19 mouse cellular contexts compared by ENCODE assay signal in the genomic region with DNA sequence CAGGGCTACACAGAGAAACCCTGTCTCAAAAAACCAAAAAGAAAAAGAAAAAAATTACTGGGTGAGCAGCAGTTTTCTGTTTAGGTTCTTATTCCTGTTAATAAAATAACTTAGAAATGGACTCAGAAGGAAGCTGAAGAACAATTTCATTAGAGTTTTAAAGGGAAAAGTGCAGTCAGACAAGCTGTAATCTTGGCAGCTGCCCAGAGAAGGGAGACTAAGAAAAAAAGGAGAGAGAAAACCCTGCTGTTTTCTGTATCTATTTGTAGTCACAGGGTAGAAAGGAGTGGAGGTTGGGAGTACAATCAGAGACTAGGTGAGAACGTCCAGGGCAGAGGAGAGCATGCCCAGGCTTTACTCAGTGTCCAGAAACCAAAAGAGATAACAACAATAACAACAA. TPM values are rescaled to one million over a fixed set of nuclear protein-coding genes. Genes with fewer than 3 reads are reported as not detected.
DNase-seq lines count a peak whose midpoint lies in the region; ATAC-seq and TF ChIP-seq lines count a peak whose summit lies in the region.
"Had no signal": no experiment of that assay in that cellular context is flagged by ENCODE, and none has a peak within 500 bp of the region (broad histone marks: within the 10 kb centered on the region; RNA-seq: fewer than 3 reads in every experiment).

No protein-coding gene starts in this region.

- H3K27me3 ChIP-seq in heart, adult 2 months (ENCODE audit: control insufficient read depth, insufficient read depth, low read length) = no peaks in the 10 kb centered on the region
- H3K27me3 ChIP-seq in lung, embryonic 15.5 days = no peaks in the 10 kb centered on the region
- H3K27me3 ChIP-seq: CH12.LX; embryonic facial prominence, embryonic 13.5 days; forebrain, embryonic 13.5 days; hindbrain, embryonic 13.5 days had no signal

- H3K4me3 ChIP-seq in heart, adult 2 months = no peak overlapping the region
- H3K4me3 ChIP-seq in lung, embryonic 15.5 days = no peak overlapping the region
- no peak overlapping the region for H3K4me3 ChIP-seq in brown adipose tissue, adult 24 weeks (ENCODE audit: insufficient read depth, low read depth, low read length)
- H3K4me3 ChIP-seq: embryonic facial prominence, embryonic 13.5 days; forebrain, embryonic 13.5 days; heart, embryonic 10.5 days; hindbrain, embryonic 13.5 days had no signal

- peak overlapping the region; percentile 58 for H3K27ac ChIP-seq in heart, adult 2 months
- peak overlapping the region; percentile 42 for H3K27ac ChIP-seq in lung, embryonic 15.5 days
- H3K27ac ChIP-seq in brown adipose tissue, adult 24 weeks (replicated peaks; ENCODE audit: low read depth, low read length) = peak overlapping the region; percentile 8
- H3K27ac ChIP-seq: forebrain, embryonic 13.5 days; heart, embryonic 10.5 days; hindbrain, embryonic 13.5 days; hindbrain, postnatal 0 days had no signal

- no peak overlapping the region for H3K9ac ChIP-seq in heart, adult 2 months (ENCODE audit: low read depth, low read length)
- H3K9ac ChIP-seq in lung, embryonic 15.5 days = no peak overlapping the region
- H3K9ac ChIP-seq: embryonic facial prominence, embryonic 13.5 days; forebrain, embryonic 13.5 days; forebrain, postnatal 0 days; hindbrain, embryonic 13.5 days had no signal

- no peak for TF ChIP-seq CTCF in heart, adult 2 months (IDR thresholded peaks at IDR 0.05)

- no peak for TF ChIP-seq POLR2A in heart, adult 2 months (IDR thresholded peaks at IDR 0.05; ENCODE audit: insufficient read depth, low read depth, low read length)

- H3K9me3 ChIP-seq in lung, embryonic 15.5 days = no peaks in the 10 kb centered on the region
- H3K9me3 ChIP-seq: embryonic facial prominence, embryonic 13.5 days; forebrain, embryonic 13.5 days; heart, embryonic 10.5 days; hindbrain, embryonic 13.5 days had no signal

- no peak for DNase-seq in heart, adult 2 months
- no peak for DNase-seq in heart, postnatal 25 days (ENCODE audit: low spot score)
- no peak for DNase-seq in lung, postnatal 4 days
- peak; percentile 38 for DNase-seq in 3T3-L1 (ENCODE audit: low read depth, low spot score)
- DNase-seq in embryo, embryonic 11 days = no peak
- DNase-seq: cerebellum, adult 11-12 months; cerebellum, adult 9-10 months; cerebellum, postnatal 25 days; forebrain, postnatal 0 days; gastrocnemius, postnatal 36 days; heart, postnatal 10 days had no signal

- TF ChIP-seq EP300 in heart, adult 2 months (IDR thresholded peaks at IDR 0.05; ENCODE audit: insufficient read depth, low read depth, low read length) = no peak

- intact Hi-C loops in heart, adult 2 months (cut with DNase I) = loop anchor here (2.0 kb wide), 1 partner anchor 16 kb away; no protein-coding TSS in a partner anchor
- intact Hi-C loops in heart, postnatal 25 days (cut with DNase I) = no loop called here

- H3K4me1 ChIP-seq in heart, adult 2 months (ENCODE audit: control insufficient read depth, insufficient read depth, low read length) = peaks cover 12% of the 10 kb centered on the region
- H3K4me1 ChIP-seq in lung, embryonic 15.5 days = peaks cover 16% of the 10 kb centered on the region
- peaks cover 17% of the 10 kb centered on the region for H3K4me1 ChIP-seq in brown adipose tissue, adult 24 weeks (ENCODE audit: control insufficient read depth, insufficient read depth, insufficient read length, low read length)

- no peak for ATAC-seq in lung, embryonic 15.5 days (ENCODE audit: borderline replicate concordance, extremely low read depth, low FRiP score, low TSS enrichment)
- ATAC-seq: forebrain, embryonic 13.5 days; forebrain, postnatal 0 days; hindbrain, postnatal 0 days had no signal

- peaks cover 8% of the 10 kb centered on the region for H3K36me3 ChIP-seq in heart, adult 2 months (ENCODE audit: control insufficient read depth, insufficient read depth, low read length)
- no peaks in the 10 kb centered on the region for H3K36me3 ChIP-seq in lung, embryonic 15.5 days
- H3K36me3 ChIP-seq: embryonic facial prominence, embryonic 13.5 days; heart, embryonic 10.5 days; hindbrain, embryonic 13.5 days had no signal

- WGBS in heart, adult 2 months = 43% methylated on average over 1 of the region's 1 CpGs
- WGBS in lung, embryonic 15.5 days = 62% methylated on average over 1 of the region's 1 CpGs

- H3K4me2 ChIP-seq in lung, embryonic 15.5 days = no peak overlapping the region
- H3K4me2 ChIP-seq: embryonic facial prominence, embryonic 13.5 days; forebrain, embryonic 13.5 days; hindbrain, embryonic 13.5 days had no signal

- H3K79me2 ChIP-seq in heart, adult 2 months (replicated peaks; ENCODE audit: control insufficient read depth, insufficient read depth, low read length) = peaks cover 3% of the 10 kb centered on the region

RNA-seq across cellular contexts. Expression of gene Cped1, which starts 51.2 kb away (rescaled TPM):
- total RNA-seq in heart, adult 2 months (2021) = 10 to 100 TPM; 23.0 to 23.3 TPM
- polyA plus RNA-seq in heart, adult 2 months (2012; rRNA removed) = 6.9 and 13.5 TPM in 2 replicates
- total RNA-seq in heart, postnatal 25 days (2021) = 10 to 100 TPM; 18.0 to 22.8 TPM
- 24.3 and 25.0 TPM in 2 replicates for polyA plus RNA-seq in lung, embryonic 15.5 days (2015; fragmentation: Nextera tagmentation; extraction: Ambion mirVana)
- 37.5 and 39.6 TPM in 2 replicates for polyA plus RNA-seq in brown adipose tissue, adult 24 weeks (2012; ENCODE audit: insufficient read depth, insufficient read length, missing spikeins)

Comparison
In these comparisons a context has a peak if more than half of its experiments do, and no peak if none do; other contexts are left out.
1. H3K27ac ChIP-seq: peak in every context shown above with its lines; median percentile 58 in heart, adult 2 months; 42 in lung, embryonic 15.5 days; 8 in brown adipose tissue, adult 24 weeks.